ENCODE assay signal across 8 mouse cellular contexts in genomic region chr17:65886571-65886970, GRCm38 (mm10). TPM values are rescaled to one million over a fixed set of nuclear protein-coding genes. Genes with fewer than 3 reads are reported as not detected.
DNase-seq lines count a peak whose midpoint lies in the region; ATAC-seq and TF ChIP-seq lines count a peak whose summit lies in the region.

No protein-coding gene starts in this region.

- no peak for ATAC-seq in forebrain, embryonic 11.5 days (replicated peaks; ENCODE audit: low FRiP score)
- no peak for ATAC-seq in intestine, embryonic 16.5 days
- no peak for ATAC-seq in neural tube, embryonic 13.5 days (ENCODE audit: low read depth)

- H3K27me3 ChIP-seq in forebrain, embryonic 11.5 days (ENCODE audit: control insufficient read depth, insufficient read depth, low read length): no peaks in the 10 kb centered on the region
- no peaks in the 10 kb centered on the region for H3K27me3 ChIP-seq in intestine, embryonic 16.5 days (replicated peaks; ENCODE audit: control insufficient read depth, insufficient read depth, low read length)
- no peaks in the 10 kb centered on the region for H3K27me3 ChIP-seq in neural tube, embryonic 13.5 days

- peaks cover 12% of the 10 kb centered on the region for H3K4me1 ChIP-seq in lung, adult 2 months (ENCODE audit: control insufficient read depth, insufficient read depth, low read length)
- peaks cover 2% of the 10 kb centered on the region; the same call in 1 of the 2 replicates for H3K4me1 ChIP-seq in forebrain, embryonic 11.5 days (replicated peaks; ENCODE audit: control insufficient read depth, insufficient read depth, low read length)
- H3K4me1 ChIP-seq in intestine, embryonic 16.5 days (ENCODE audit: control insufficient read depth, insufficient read depth, low read length): peaks cover 15% of the 10 kb centered on the region
- H3K4me1 ChIP-seq in neural tube, embryonic 13.5 days (replicated peaks): peaks cover 36% of the 10 kb centered on the region

- H3K36me3 ChIP-seq in forebrain, embryonic 11.5 days (ENCODE audit: control insufficient read depth, insufficient read depth, low read length): no peaks in the 10 kb centered on the region
- H3K36me3 ChIP-seq in intestine, embryonic 16.5 days (ENCODE audit: control insufficient read depth, insufficient read depth, low read length): no peaks in the 10 kb centered on the region
- H3K36me3 ChIP-seq in neural tube, embryonic 13.5 days: no peaks in the 10 kb centered on the region

- TF ChIP-seq CTCF in lung, adult 2 months (IDR thresholded peaks at IDR 0.05; ENCODE audit: insufficient read depth, low read length): no peak

- H3K4me2 ChIP-seq in forebrain, embryonic 11.5 days (ENCODE audit: low read depth, low read length, severe bottlenecking): peak overlapping the region; percentile 59
- peak overlapping the region; percentile 63 for H3K4me2 ChIP-seq in intestine, embryonic 16.5 days (ENCODE audit: low read depth, low read length)
- H3K4me2 ChIP-seq in neural tube, embryonic 13.5 days: peak overlapping the region; percentile 74

- no peak for DNase-seq in lung, adult 2 months
- DNase-seq in lung, postnatal 4 days: no peak
- no peak for DNase-seq in forebrain, embryonic 11.5 days (ENCODE audit: low spot score)
- no peak for DNase-seq in layer of hippocampus, postnatal 36 days
- DNase-seq in spleen, postnatal 10 days (ENCODE audit: low spot score in 2 of 2): no peak
- DNase-seq in left cerebral cortex, postnatal 36 days (ENCODE audit: low spot score in 2 of 2): no peak

- no peaks in the 10 kb centered on the region for H3K9me3 ChIP-seq in forebrain, embryonic 11.5 days (ENCODE audit: control insufficient read depth, low read length)
- no peaks in the 10 kb centered on the region for H3K9me3 ChIP-seq in intestine, embryonic 16.5 days (ENCODE audit: control insufficient read depth, low read length)
- no peaks in the 10 kb centered on the region for H3K9me3 ChIP-seq in neural tube, embryonic 13.5 days

- H3K27ac ChIP-seq in forebrain, embryonic 11.5 days (ENCODE audit: low read depth, low read length): no peak overlapping the region
- peak overlapping the region; percentile 99; the same call in 1 of the 2 replicates for H3K27ac ChIP-seq in intestine, embryonic 16.5 days (ENCODE audit: low read length)
- peak overlapping the region; percentile 98 for H3K27ac ChIP-seq in neural tube, embryonic 13.5 days (replicated peaks)

- no peak overlapping the region for H3K9ac ChIP-seq in forebrain, embryonic 11.5 days (ENCODE audit: low read length)
- peak overlapping the region; percentile 85 for H3K9ac ChIP-seq in intestine, embryonic 16.5 days (ENCODE audit: low read depth, low read length)
- peak overlapping the region; percentile 83 for H3K9ac ChIP-seq in neural tube, embryonic 13.5 days

- TF ChIP-seq POLR2A in lung, adult 2 months (IDR thresholded peaks at IDR 0.05; ENCODE audit: borderline replicate concordance, extremely low read depth, low read depth, low read length): no peak

- H3K4me3 ChIP-seq in lung, adult 2 months (replicated peaks; ENCODE audit: extremely low read depth, low read depth, low read length): peak overlapping the region; percentile 37
- no peak overlapping the region for H3K4me3 ChIP-seq in forebrain, embryonic 11.5 days (ENCODE audit: low read depth, low read length)
- H3K4me3 ChIP-seq in intestine, embryonic 16.5 days (ENCODE audit: low read length): peak overlapping the region; percentile 92; the same call in 1 of the 2 replicates
- peak overlapping the region; percentile 98 for H3K4me3 ChIP-seq in neural tube, embryonic 13.5 days

- intact Hi-C loops in left cerebral cortex, postnatal 36 days (cut with DNase I): loop anchor here (5.0 kb wide), 1 partner anchor 66 kb away; the partner anchor contains the start of gene Twsg1

- WGBS in lung, adult 2 months: 46% methylated on average over 9 of the region's 9 CpGs
- WGBS in forebrain, embryonic 11.5 days: 84% methylated on average over 9 of the region's 9 CpGs
- WGBS in intestine, embryonic 16.5 days: 51% methylated on average over 9 of the region's 9 CpGs
- WGBS in neural tube, embryonic 13.5 days: 72% methylated on average over 9 of the region's 9 CpGs

RNA-seq across cellular contexts. Expression of gene Ralbp1, which starts 1.0 kb away (rescaled TPM):
- polyA plus RNA-seq in lung, adult 2 months (2012; rRNA removed): 55.1 and 60.5 TPM in 2 replicates
- 35.4 and 45.2 TPM in 2 replicates for polyA plus RNA-seq in forebrain, embryonic 11.5 days (2014; fragmentation: Nextera tagmentation; extraction: Ambion mirVana)
- 67.5 and 71.1 TPM in 2 replicates for polyA plus RNA-seq in intestine, embryonic 16.5 days (2015; fragmentation: Nextera tagmentation; extraction: Ambion mirVana)
- 55.2 and 57.7 TPM in 2 replicates for polyA plus RNA-seq in neural tube, embryonic 13.5 days (2015; fragmentation: Nextera tagmentation; extraction: Ambion mirVana)
- total RNA-seq in layer of hippocampus, postnatal 36 days (2021): 10 to 100 TPM; 55.1 to 59.2 TPM
- total RNA-seq in left cerebral cortex, postnatal 36 days (2021): 10 to 100 TPM; 62.1 to 64.0 TPM
